Mouse (Mus musculus) lung, postnatal 36 days (tissue): ENCODE measurements around the gene Lsm2.

Source experiments
- DNase-seq: peaks from one replicate; pipeline ENCODE4 v3.0.0; 2022; ENCODE audit warnings: mixed read lengths

Lsm2 gene

DNA sequence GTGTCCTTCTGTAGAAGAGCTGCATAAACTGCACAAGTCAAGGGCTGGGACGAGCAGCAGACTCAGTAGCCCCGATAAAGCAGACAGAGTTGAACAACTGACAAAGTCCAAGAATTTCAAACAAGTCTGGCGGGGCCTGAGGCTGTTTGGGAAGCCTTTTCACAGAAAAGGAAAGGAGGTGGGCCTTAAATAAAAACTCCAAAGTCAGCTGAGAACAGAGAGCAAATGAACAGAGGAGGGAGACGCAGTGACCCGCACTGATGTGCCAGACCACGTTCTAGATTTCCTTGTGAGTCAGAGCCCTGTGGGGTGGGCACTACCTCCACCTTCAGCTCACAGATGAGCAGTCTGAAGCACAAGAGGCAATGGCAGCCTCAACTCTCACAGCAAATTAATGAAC lies 53.2 kb downstream of the Lsm2 start:
- no peak for DNase-seq
